Mouse (Mus musculus): ENCODE measurements at regions not wholly inside any gene's neighbourhood (a gene's known extent, or its start where the extent isn't known, plus 50 kb on each side); places are given as distances from the start of the nearest gene placed in this dataset.

DNA sequence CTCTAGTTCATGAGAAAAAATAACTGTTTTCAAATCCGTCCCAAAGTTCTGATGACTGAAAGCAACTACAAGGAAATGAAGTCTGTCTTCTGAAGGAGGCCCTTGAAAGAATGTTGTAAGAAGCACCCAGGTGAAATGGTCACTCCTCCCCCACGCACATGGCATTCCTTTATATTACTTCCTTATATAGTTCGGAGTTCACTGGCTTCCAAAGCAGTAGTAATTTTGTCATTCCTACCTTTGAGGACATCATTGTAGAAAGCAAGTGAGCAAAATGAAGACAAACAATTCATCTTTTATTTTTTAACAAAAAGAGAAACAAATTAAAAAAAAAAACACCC, 115.1 kb downstream of the Bmp2 start:
- no peak overlapping the region for H3K4me3 ChIP-seq (ENCODE audit: low read depth, low read length)
- DNase-seq (ENCODE audit: low spot score) (no peak), ATAC-seq (no peak)
- H3K4me1 ChIP-seq (ENCODE audit: control insufficient read depth, insufficient read depth, low read length), result no peaks in the 10 kb centered on the region
- no peak overlapping the region for H3K9ac ChIP-seq (ENCODE audit: low read length)
- no peak overlapping the region for H3K4me2 ChIP-seq (ENCODE audit: low read length)
- no peaks in the 10 kb centered on the region for H3K9me3 ChIP-seq (replicated peaks; ENCODE audit: control insufficient read depth, low read length)
- H3K27ac ChIP-seq (ENCODE audit: low read depth, low read length), result no peak overlapping the region
- H3K27me3 ChIP-seq (replicated peaks; ENCODE audit: control insufficient read depth, insufficient read depth, low read length), result no peaks in the 10 kb centered on the region
- H3K36me3 ChIP-seq (ENCODE audit: control insufficient read depth, insufficient read depth, low read length), result no peaks in the 10 kb centered on the region
- 91% methylated on average over 3 of the region's 3 CpGs for WGBS

DNA sequence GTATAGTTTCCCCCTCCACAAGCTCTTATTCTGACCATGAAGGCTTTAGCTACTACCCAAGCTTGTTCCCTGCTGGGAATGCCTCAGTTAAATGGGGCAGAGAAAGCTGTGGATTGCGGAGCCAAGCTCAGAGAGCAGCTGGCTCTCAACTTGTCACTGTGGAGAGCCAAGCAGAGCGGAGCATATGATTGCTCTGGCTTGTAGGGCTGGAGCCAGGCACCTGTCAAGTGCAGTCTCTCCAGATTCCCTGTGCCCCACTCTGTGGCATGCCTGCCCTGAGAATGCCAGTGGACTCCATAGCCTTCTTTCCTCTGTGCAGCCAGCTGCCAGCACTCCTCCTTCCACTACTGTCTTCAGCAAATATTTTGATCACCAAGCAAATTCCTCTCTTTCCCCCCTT, 117.9 kb downstream of the Bmp2 start:
- H3K9ac ChIP-seq (ENCODE audit: low read length), result no peak overlapping the region
- DNase-seq (ENCODE audit: low spot score) (peak; percentile 15), ATAC-seq (no peak)
- H3K27ac ChIP-seq (ENCODE audit: low read depth, low read length), result no peak overlapping the region
- no peaks in the 10 kb centered on the region for H3K27me3 ChIP-seq (replicated peaks; ENCODE audit: control insufficient read depth, insufficient read depth, low read length)
- no peaks in the 10 kb centered on the region for H3K9me3 ChIP-seq (replicated peaks; ENCODE audit: control insufficient read depth, low read length)
- H3K4me1 ChIP-seq (ENCODE audit: control insufficient read depth, insufficient read depth, low read length), result no peaks in the 10 kb centered on the region
- WGBS, result 62% methylated on average over 2 of the region's 2 CpGs
- no peaks in the 10 kb centered on the region for H3K36me3 ChIP-seq (ENCODE audit: control insufficient read depth, insufficient read depth, low read length)
- no peak overlapping the region for H3K4me2 ChIP-seq (ENCODE audit: low read length)
- no peak overlapping the region for H3K4me3 ChIP-seq (ENCODE audit: low read depth, low read length)

GRCm38 (mm10) chr2:133671528-133671927, 119.6 kb downstream of the Bmp2 start:
- H3K27ac ChIP-seq (ENCODE audit: low read depth, low read length), result no peak overlapping the region
- DNase-seq (ENCODE audit: low spot score) (no peak), ATAC-seq (no peak)
- H3K9ac ChIP-seq (ENCODE audit: low read length), result no peak overlapping the region
- H3K4me3 ChIP-seq (ENCODE audit: low read depth, low read length), result no peak overlapping the region
- H3K9me3 ChIP-seq (replicated peaks; ENCODE audit: control insufficient read depth, low read length), result no peaks in the 10 kb centered on the region
- H3K36me3 ChIP-seq (ENCODE audit: control insufficient read depth, insufficient read depth, low read length), result no peaks in the 10 kb centered on the region
- no peak overlapping the region for H3K4me2 ChIP-seq (ENCODE audit: low read length)
- no peaks in the 10 kb centered on the region for H3K27me3 ChIP-seq (replicated peaks; ENCODE audit: control insufficient read depth, insufficient read depth, low read length)
- H3K4me1 ChIP-seq (ENCODE audit: control insufficient read depth, insufficient read depth, low read length), result no peaks in the 10 kb centered on the region
- WGBS, result 90% methylated on average over 4 of the region's 4 CpGs

DNA sequence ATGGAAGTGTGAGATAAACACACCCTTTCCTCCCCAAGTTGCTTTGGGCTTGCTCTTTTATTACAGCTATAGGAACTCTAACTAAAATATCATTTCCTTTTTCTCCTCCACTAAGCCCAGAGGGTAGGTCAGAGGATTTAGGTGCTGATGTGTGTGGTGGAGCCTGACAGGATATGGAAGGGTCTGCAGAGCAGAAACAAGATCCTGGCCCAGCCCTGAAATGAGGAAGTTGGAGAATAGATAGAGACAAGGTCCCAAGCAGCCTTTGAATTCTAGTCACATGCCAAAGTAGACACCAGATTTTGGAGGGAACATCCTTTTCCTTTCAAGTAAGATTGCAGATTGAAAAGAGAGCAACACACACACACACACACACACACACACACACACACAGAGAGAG, 132.4 kb downstream of the Bmp2 start:
- no peaks in the 10 kb centered on the region for H3K9me3 ChIP-seq (replicated peaks; ENCODE audit: control insufficient read depth, low read length)
- H3K4me2 ChIP-seq (ENCODE audit: low read length), result no peak overlapping the region
- H3K27ac ChIP-seq (ENCODE audit: low read depth, low read length), result no peak overlapping the region
- no peaks in the 10 kb centered on the region for H3K27me3 ChIP-seq (replicated peaks; ENCODE audit: control insufficient read depth, insufficient read depth, low read length)
- DNase-seq (ENCODE audit: low spot score), result no peak
- H3K9ac ChIP-seq (ENCODE audit: low read length), result no peak overlapping the region
- no peak overlapping the region for H3K4me3 ChIP-seq (ENCODE audit: low read depth, low read length)
- H3K4me1 ChIP-seq (ENCODE audit: control insufficient read depth, insufficient read depth, low read length), result no peaks in the 10 kb centered on the region
- H3K36me3 ChIP-seq (ENCODE audit: control insufficient read depth, insufficient read depth, low read length), result no peaks in the 10 kb centered on the region
- no peak for ATAC-seq

- DNase-seq (ENCODE audit: low spot score), result no peak
- Histone ChIP-seq H3K36me3 (ENCODE audit: control insufficient read depth, insufficient read depth, low read length) (no peaks in the 10 kb centered on the region), H3K4me2 (ENCODE audit: low read length) (no peak overlapping the region), H3K27me3 (replicated peaks; ENCODE audit: control insufficient read depth, insufficient read depth, low read length) (no peaks in the 10 kb centered on the region), H3K27ac (ENCODE audit: low read depth, low read length) (no peak overlapping the region), H3K4me1 (ENCODE audit: control insufficient read depth, insufficient read depth, low read length) (no peaks in the 10 kb centered on the region), H3K9me3 (replicated peaks; ENCODE audit: control insufficient read depth, low read length) (no peaks in the 10 kb centered on the region), H3K4me3 (ENCODE audit: low read depth, low read length) (no peak overlapping the region), H3K9ac (ENCODE audit: low read length) (no peak overlapping the region)
- no peak for ATAC-seq
- 89% methylated on average over 7 of the region's 7 CpGs for WGBS
These were observed 136.3 kb downstream of the Bmp2 start for GRCm38 (mm10) chr2:133688121-133688787.

DNA sequence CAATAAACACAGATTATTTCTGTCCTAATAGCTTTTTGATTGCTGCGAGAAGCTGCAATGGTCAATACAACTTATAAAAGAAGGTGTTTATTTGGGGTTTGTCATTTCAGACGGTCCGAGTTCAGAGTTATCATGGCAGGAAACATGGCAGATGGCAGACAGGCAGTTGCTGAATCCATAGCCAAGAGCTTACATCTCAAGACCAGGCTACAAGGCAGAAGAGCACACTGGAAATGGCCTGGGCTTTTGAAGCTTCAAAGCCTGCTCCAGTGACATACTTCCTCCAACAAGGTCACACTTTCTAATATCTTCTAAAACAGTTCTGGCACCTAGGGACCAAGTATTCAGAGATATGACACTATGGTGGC, 136.8 kb downstream of the Bmp2 start:
- Histone ChIP-seq H3K27ac (ENCODE audit: low read depth, low read length) (no peak overlapping the region), H3K4me2 (ENCODE audit: low read length) (no peak overlapping the region), H3K9me3 (replicated peaks; ENCODE audit: control insufficient read depth, low read length) (no peaks in the 10 kb centered on the region), H3K9ac (ENCODE audit: low read length) (no peak overlapping the region), H3K27me3 (replicated peaks; ENCODE audit: control insufficient read depth, insufficient read depth, low read length) (no peaks in the 10 kb centered on the region), H3K4me3 (ENCODE audit: low read depth, low read length) (no peak overlapping the region), H3K36me3 (ENCODE audit: control insufficient read depth, insufficient read depth, low read length) (no peaks in the 10 kb centered on the region), H3K4me1 (ENCODE audit: control insufficient read depth, insufficient read depth, low read length) (no peaks in the 10 kb centered on the region)
- DNase-seq (ENCODE audit: low spot score) (no peak), ATAC-seq (no peak)
- WGBS, result 93% methylated on average over 3 of the region's 3 CpGs

GRCm38 (mm10) chr2:133708735-133709584, 157.0 kb downstream of the Bmp2 start:
- peak; percentile 11 for DNase-seq (ENCODE audit: low spot score)
- no peaks in the 10 kb centered on the region for H3K4me1 ChIP-seq (ENCODE audit: control insufficient read depth, insufficient read depth, low read length)
- no peaks in the 10 kb centered on the region for H3K9me3 ChIP-seq (replicated peaks; ENCODE audit: control insufficient read depth, low read length)
- no peak overlapping the region for H3K4me3 ChIP-seq (ENCODE audit: low read depth, low read length)
- no peaks in the 10 kb centered on the region for H3K36me3 ChIP-seq (ENCODE audit: control insufficient read depth, insufficient read depth, low read length)
- H3K4me2 ChIP-seq (ENCODE audit: low read length), result no peak overlapping the region
- no peaks in the 10 kb centered on the region for H3K27me3 ChIP-seq (replicated peaks; ENCODE audit: control insufficient read depth, insufficient read depth, low read length)
- no peak for ATAC-seq
- H3K27ac ChIP-seq (ENCODE audit: low read depth, low read length), result no peak overlapping the region
- no peak overlapping the region for H3K9ac ChIP-seq (ENCODE audit: low read length)
- 63% methylated on average over 8 of the region's 8 CpGs for WGBS

GRCm38 (mm10) chr2:133716243-133716642, 164.3 kb downstream of the Bmp2 start:
- WGBS, result 57% methylated on average over 5 of the region's 5 CpGs

DNA sequence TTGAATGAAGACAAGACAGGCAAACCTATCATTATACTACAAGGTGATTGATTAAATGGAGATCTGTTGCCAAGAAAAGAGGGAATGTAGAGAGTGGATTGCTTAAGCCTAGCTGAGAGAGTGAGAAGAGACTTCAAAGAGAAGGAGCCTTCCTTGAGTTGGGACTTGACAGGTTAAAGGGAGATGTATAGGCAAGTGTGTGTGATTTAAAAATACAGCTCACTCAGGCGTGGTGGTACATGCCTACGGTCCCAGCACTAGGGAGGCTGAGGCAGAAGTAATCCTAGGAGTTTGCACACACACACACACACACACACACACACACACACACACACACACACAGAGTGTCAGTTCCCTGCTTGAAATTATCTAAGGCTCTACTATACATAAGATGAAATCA, 165.1 kb downstream of the Bmp2 start:
- ATAC-seq (no peak), DNase-seq (ENCODE audit: low spot score) (no peak)
- no peaks in the 10 kb centered on the region for H3K36me3 ChIP-seq (ENCODE audit: control insufficient read depth, insufficient read depth, low read length)
- H3K4me1 ChIP-seq (ENCODE audit: control insufficient read depth, insufficient read depth, low read length), result no peaks in the 10 kb centered on the region
- no peak overlapping the region for H3K9ac ChIP-seq (ENCODE audit: low read length)
- WGBS, result 71% methylated on average over 2 of the region's 2 CpGs
- H3K27me3 ChIP-seq (replicated peaks; ENCODE audit: control insufficient read depth, insufficient read depth, low read length), result no peaks in the 10 kb centered on the region
- no peak overlapping the region for H3K27ac ChIP-seq (ENCODE audit: low read depth, low read length)
- no peak overlapping the region for H3K4me2 ChIP-seq (ENCODE audit: low read length)
- no peak overlapping the region for H3K4me3 ChIP-seq (ENCODE audit: low read depth, low read length)
- no peaks in the 10 kb centered on the region for H3K9me3 ChIP-seq (replicated peaks; ENCODE audit: control insufficient read depth, low read length)

More at GRCm38 (mm10) chr2:133716243-133716642, 164.3 kb downstream of the Bmp2 start:
- Histone ChIP-seq H3K27me3 (replicated peaks; ENCODE audit: control insufficient read depth, insufficient read depth, low read length) (no peaks in the 10 kb centered on the region), H3K4me1 (ENCODE audit: control insufficient read depth, insufficient read depth, low read length) (no peaks in the 10 kb centered on the region), H3K4me3 (ENCODE audit: low read depth, low read length) (no peak overlapping the region), H3K27ac (ENCODE audit: low read depth, low read length) (no peak overlapping the region), H3K9me3 (replicated peaks; ENCODE audit: control insufficient read depth, low read length) (no peaks in the 10 kb centered on the region), H3K9ac (ENCODE audit: low read length) (no peak overlapping the region), H3K36me3 (ENCODE audit: control insufficient read depth, insufficient read depth, low read length) (no peaks in the 10 kb centered on the region), H3K4me2 (ENCODE audit: low read length) (no peak overlapping the region)
- DNase-seq (ENCODE audit: low spot score) (no peak), ATAC-seq (no peak)

Measured in forebrain, embryonic 14.5 days (tissue).